Mouse (Mus musculus) kidney, adult 2 months (tissue): ENCODE measurements around the gene Selp. TPM values are rescaled to one million over a fixed set of nuclear protein-coding genes. Genes with fewer than 3 reads are reported as not detected.

Source experiments
- DNase-seq: peaks from one replicate; pipeline ENCODE4 v3.0.0; 2021
- H3K27ac ChIP-seq: fragments of 200-500 bp; 2 replicates; pipeline ENCODE4 v1.5.1; 2012; ENCODE audit warnings: low read depth, low read length, control low read depth, inconsistent platforms; ENCODE audit not compliant: insufficient read depth
- H3K27me3 ChIP-seq: fragments of 200-500 bp; replicated peaks from 2 replicates; pipeline ENCODE4 v1.6.1; 2012; ENCODE audit warnings: mild to moderate bottlenecking, moderate library complexity, low read length, inconsistent platforms; ENCODE audit not compliant: control insufficient read depth, insufficient read depth
- H3K36me3 ChIP-seq: fragments of 200-500 bp; 2 replicates; pipeline ENCODE4 v1.6.1; 2012; ENCODE audit warnings: mild to moderate bottlenecking, moderate library complexity, low read length, inconsistent platforms; ENCODE audit not compliant: control insufficient read depth, insufficient read depth
- H3K4me1 ChIP-seq: fragments of 200-500 bp; 2 replicates; pipeline ENCODE4 v1.6.1; 2011; ENCODE audit warnings: low read length; ENCODE audit not compliant: control insufficient read depth, insufficient read depth
- H3K4me3 ChIP-seq: fragments of 200-500 bp; 2 replicates; pipeline ENCODE4 v1.5.1; 2011; ENCODE audit warnings: mild to moderate bottlenecking, low read depth, low read length, control low read depth; ENCODE audit not compliant: insufficient read depth
- CTCF ChIP-seq: fragments of 200-500 bp; conservative IDR thresholded peaks from 2 replicates; pipeline ENCODE4 v1.5.1; 2011; ENCODE audit warnings: low read depth, mild to moderate bottlenecking, control low read depth, low read length, moderate library complexity, mixed read lengths; ENCODE audit not compliant: insufficient read depth, insufficient read length
- POLR2A ChIP-seq: fragments of 200-500 bp; IDR thresholded peaks from one replicate; pipeline ENCODE4 v1.6.1; 2011; ENCODE audit warnings: low read depth, low read length, control low read depth
- WGBS: fragments of 180-500 bp; shearing (Covaris S2); methylation state at CpG from one replicate; pipeline ENCODE4 v1.1.7; 2018; 5-methylcytosine and 5-hydroxymethylcytosine counted together
- polyA plus RNA-seq: library from polyadenylated mRNA; depleted of rRNA; stranded (reverse); fragments of >200 nt; gene quantifications from 2 replicates; pipeline ENCODE4 v1.2.3, GENCODE M21; 2012; rRNA removed

The Selp gene
- polyA plus RNA-seq, result 0.38 and 0.71 TPM in 2 replicates

DNA sequence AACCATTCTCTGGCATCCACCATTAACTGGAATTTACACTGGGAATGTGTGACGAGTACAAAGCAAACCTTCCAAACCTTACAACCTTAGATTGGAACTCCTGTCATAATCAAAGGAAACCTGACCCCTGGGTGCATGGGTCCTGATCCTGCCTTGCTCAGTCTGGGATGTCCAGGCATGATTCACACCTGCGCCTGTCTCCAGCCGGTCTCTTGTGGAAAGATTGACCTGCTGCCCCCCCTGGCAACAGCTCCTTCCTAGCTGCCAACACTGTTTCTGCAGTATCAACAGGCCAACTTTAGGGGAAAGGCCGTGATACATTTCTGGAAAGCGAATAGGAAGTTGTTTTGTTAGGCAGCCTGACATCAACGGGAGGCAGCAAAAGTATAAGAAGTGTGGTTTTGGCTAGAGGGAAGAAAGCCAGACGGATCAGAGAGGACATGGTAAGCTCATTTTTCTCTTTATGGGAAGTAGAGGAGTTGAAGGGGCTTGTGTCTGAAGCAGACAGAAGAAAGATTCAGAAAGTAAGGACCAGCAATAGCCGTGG is at the start of gene Selp:
Gene Selp, plus strand, starts transcription at position 318 of the 547 bp plus-strand sequence.
- no peaks in the 10 kb centered on the region for H3K36me3 ChIP-seq
- H3K4me3 ChIP-seq, result no peak within 1 kb of the TSS
- 47% methylated on average over 8 of the region's 8 CpGs for WGBS
- no peaks in the 10 kb centered on the region for H3K4me1 ChIP-seq
- no peaks in the 10 kb centered on the region; the same call in 1 of the 2 replicates for H3K27me3 ChIP-seq
- TF ChIP-seq CTCF (no peak), POLR2A (no peak)
- peak; percentile 14 for DNase-seq
- no peak within 1 kb of the TSS for H3K27ac ChIP-seq

DNA sequence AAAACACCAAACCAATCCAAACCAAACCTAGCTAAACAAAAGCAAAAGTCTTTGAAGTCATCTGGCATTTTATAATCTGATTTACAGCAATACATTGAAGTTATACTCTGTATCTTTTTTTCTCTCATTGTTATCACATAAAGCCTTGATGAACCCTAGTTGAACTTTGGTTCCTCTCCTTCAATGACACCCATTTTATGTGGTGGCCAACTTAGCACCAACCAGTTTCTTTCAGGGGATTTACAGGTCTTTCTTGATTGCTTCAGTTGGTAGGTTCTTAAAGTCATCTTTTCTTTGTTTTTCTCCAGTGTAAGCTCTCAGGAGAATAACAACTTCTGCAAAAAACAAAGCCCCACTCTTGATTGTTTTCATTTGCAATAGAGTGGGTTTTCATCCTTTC is 45.8 kb upstream of the Selp start:
- no peak for DNase-seq
- Histone ChIP-seq H3K27ac (no peak overlapping the region), H3K4me3 (no peak overlapping the region), H3K36me3 (no peaks in the 10 kb centered on the region), H3K27me3 (no peaks in the 10 kb centered on the region), H3K4me1 (no peaks in the 10 kb centered on the region)
- TF ChIP-seq POLR2A (no peak), CTCF (no peak)

DNA sequence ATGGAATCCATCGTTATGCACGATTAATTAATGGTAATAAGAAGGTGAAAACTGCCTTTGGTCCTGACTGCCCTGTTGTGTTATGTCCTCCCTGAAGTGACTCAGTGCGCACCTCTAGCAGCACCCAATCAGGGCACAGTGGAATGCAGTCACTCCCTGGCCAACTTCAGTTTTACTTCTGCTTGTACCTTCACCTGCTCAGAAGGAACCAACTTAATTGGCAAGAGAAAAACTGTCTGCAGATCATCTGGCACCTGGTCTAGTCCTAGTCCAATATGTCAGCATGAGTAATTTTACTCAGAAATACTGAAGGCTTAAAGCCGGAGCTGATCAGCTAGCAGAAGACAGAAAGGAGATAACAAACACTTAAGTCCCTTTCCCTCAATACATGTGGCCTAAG is 44.6 kb upstream of the Selp start:
- Histone ChIP-seq H3K27ac (no peak overlapping the region), H3K36me3 (no peaks in the 10 kb centered on the region), H3K4me1 (no peaks in the 10 kb centered on the region), H3K4me3 (no peak overlapping the region), H3K27me3 (no peaks in the 10 kb centered on the region)
- 91% methylated on average over 4 of the region's 4 CpGs for WGBS
- DNase-seq, result no peak
- TF ChIP-seq POLR2A (no peak), CTCF (no peak)

DNA sequence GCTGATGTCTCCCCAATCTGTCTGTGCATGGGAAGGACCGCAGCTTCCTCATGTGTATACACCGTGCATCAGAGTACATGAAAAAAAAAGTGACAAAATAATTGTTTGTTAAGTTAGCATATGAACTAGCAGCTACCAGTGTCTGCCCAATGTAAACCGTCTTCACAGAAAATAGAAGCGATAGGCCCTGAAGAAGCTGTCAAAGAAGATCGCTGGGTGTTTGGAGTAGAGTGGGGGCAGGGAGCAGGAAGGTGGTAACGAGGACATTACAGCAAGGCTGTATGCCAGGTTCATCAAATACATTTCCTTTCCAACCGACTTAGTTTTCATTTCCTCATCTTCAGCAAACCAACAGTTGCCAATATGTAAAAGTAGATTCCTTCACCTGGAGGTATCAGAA is 44.0 kb upstream of the Selp start:
- H3K27ac ChIP-seq, result no peak overlapping the region
- no peak for DNase-seq
- no peak overlapping the region for H3K4me3 ChIP-seq
- no peaks in the 10 kb centered on the region for H3K27me3 ChIP-seq
- H3K4me1 ChIP-seq, result no peaks in the 10 kb centered on the region
- no peaks in the 10 kb centered on the region for H3K36me3 ChIP-seq
- TF ChIP-seq POLR2A (no peak), CTCF (no peak)
- 70% methylated on average over 7 of the region's 7 CpGs for WGBS

DNA sequence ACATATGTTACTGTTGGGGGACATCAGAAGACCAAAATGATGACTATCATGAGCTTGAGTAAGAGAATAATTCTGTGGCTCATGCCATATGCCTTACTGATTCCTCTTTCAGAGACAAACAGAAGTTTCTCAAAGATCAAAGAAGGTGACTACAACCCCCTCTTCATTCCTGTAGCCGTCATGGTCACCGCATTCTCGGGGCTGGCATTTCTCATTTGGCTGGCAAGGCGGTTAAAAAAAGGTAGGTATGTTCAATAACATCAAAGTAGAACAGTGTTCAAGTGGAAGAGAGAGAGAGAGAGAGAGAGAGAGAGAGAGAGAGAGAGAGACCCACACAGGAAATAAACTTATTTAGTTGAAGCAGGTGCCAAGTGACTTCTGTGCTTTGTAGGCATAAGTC is 43.1 kb upstream of the Selp start:
- DNase-seq, result no peak
- 83% methylated on average over 4 of the region's 4 CpGs for WGBS
- Histone ChIP-seq H3K27ac (no peak overlapping the region), H3K27me3 (no peaks in the 10 kb centered on the region), H3K4me1 (no peaks in the 10 kb centered on the region), H3K4me3 (no peak overlapping the region), H3K36me3 (no peaks in the 10 kb centered on the region)
- TF ChIP-seq POLR2A, result no peak
- TF ChIP-seq CTCF, result no peak

DNA sequence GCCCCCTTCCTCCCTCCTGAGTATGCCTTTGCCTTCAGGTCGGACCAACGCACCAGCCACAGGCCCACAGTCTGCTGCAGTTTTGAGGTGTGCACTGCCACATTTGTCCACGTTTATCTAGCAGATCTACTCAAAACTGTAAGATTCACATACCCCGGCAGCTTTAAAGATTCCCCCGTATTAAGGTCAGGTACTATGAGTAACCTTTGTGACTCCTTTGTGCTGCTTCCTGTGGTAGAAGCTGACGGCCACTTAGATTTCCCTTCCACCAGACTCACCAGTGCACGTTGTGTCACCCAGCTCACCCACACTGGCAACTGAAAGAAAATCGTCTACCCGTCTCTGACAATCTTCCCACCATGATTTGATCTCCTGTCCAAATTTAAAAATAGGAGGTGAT is 42.0 kb upstream of the Selp start:
- H3K27ac ChIP-seq, result no peak overlapping the region
- WGBS, result 87% methylated on average over 9 of the region's 9 CpGs

DNA sequence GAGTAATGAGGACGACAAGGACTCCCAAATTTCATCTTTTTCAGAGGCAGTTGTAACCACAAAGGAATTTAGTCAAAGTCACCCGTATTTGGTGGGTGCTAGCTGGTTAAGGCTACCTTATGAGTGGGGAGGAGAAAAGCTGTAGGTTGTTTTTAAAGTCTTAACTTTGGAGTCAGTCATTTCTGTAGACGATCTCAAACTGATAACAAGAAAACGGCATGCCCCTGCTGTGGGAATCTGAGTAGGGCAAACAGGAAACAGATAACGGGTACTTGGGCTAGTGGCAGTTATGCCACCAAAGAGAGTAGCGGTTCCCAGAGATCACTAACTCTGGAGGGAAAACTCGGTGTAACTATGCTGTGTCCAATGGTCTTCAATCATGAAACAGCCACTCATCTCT is 41.3 kb upstream of the Selp start:
- DNase-seq, result no peak
- Histone ChIP-seq H3K27me3 (no peaks in the 10 kb centered on the region), H3K4me3 (no peak overlapping the region), H3K4me1 (no peaks in the 10 kb centered on the region), H3K27ac (no peak overlapping the region), H3K36me3 (no peaks in the 10 kb centered on the region)
- 87% methylated on average over 7 of the region's 7 CpGs for WGBS
- TF ChIP-seq POLR2A, result no peak
- TF ChIP-seq CTCF, result no peak

More for the DNA sequence above, 42.0 kb upstream of the Selp start:
- no peaks in the 10 kb centered on the region for H3K27me3 ChIP-seq
- H3K4me3 ChIP-seq, result no peak overlapping the region
- no peaks in the 10 kb centered on the region for H3K36me3 ChIP-seq
- H3K4me1 ChIP-seq, result no peaks in the 10 kb centered on the region
- TF ChIP-seq CTCF, result no peak
- no peak for TF ChIP-seq POLR2A
- DNase-seq, result no peak

DNA sequence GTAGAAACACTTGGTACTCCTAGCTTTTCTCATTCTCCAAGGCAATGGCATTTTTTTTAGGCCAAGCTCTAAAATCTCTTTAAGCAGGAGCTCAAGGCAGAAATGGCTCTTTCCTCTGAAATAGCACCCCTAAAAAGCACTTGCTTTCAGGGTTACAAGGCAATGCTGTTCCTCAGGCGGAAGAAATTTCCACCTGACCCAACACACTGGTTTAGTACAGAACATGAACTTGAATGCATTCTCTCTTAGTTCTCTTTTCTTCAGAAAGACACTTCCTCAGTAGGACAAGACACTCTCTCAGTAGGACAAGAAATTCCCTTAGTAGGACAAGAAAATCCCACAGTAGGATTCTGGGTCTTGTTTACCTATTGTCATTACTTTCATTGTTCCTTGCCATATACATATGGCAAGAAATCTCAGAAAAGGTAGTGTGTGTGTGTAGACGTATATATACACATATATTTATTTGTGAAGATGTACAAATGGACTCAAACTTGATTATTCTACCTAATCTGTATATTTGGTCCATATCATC is 40.4 kb upstream of the Selp start:
- no peaks in the 10 kb centered on the region for H3K4me1 ChIP-seq
- WGBS, result 83% methylated on average over 2 of the region's 2 CpGs
- H3K4me3 ChIP-seq, result no peak overlapping the region
- H3K27me3 ChIP-seq, result no peaks in the 10 kb centered on the region
- DNase-seq, result no peak
- H3K27ac ChIP-seq, result no peak overlapping the region
- no peaks in the 10 kb centered on the region for H3K36me3 ChIP-seq
- no peak for TF ChIP-seq POLR2A
- no peak for TF ChIP-seq CTCF
